Mouse (Mus musculus) intestine, embryonic 16.5 days (tissue): ENCODE results near the gene Samd4b. TPM values are rescaled to one million over a fixed set of nuclear protein-coding genes. Genes with fewer than 3 reads are reported as not detected.
"Not testable (repeated sequence)": the region's sequence is repeated elsewhere in the genome, so short reads cannot be mapped to it uniquely, and the experiment has no call there.

Source experiments
- ATAC-seq: fragments of 200-750 bp; cut with Nextera tagmentation; 2 replicates; pipeline ENCODE4 v1.8.0; 2017; ENCODE audit warnings: moderate TSS enrichment, moderate library complexity
- H3K27ac ChIP-seq: fragments of 300-500 bp; sonication (generic); 2 replicates; pipeline ENCODE4 v1.5.1; 2014; ENCODE audit warnings: mild to moderate bottlenecking, low read length
- H3K27me3 ChIP-seq: fragments of 300-500 bp; sonication (generic); replicated peaks from 2 replicates; pipeline ENCODE4 v1.6.1; 2014; ENCODE audit warnings: low read length, control low read depth, mixed read lengths; ENCODE audit not compliant: control insufficient read depth, insufficient read depth
- H3K36me3 ChIP-seq: fragments of 300-500 bp; sonication (generic); 2 replicates; pipeline ENCODE4 v1.6.1; 2014; ENCODE audit warnings: low read length, control low read depth; ENCODE audit not compliant: control insufficient read depth, insufficient read depth
- H3K4me1 ChIP-seq: fragments of 300-500 bp; sonication (generic); 2 replicates; pipeline ENCODE4 v1.6.1; 2014; ENCODE audit warnings: low read length, control low read depth, mixed read lengths; ENCODE audit not compliant: control insufficient read depth, insufficient read depth
- H3K4me2 ChIP-seq: fragments of 300-500 bp; sonication (generic); 2 replicates; pipeline ENCODE4 v1.6.1; 2014; ENCODE audit warnings: low read depth, low read length, control low read depth
- H3K4me3 ChIP-seq: fragments of 300-500 bp; sonication (generic); 2 replicates; pipeline ENCODE4 v1.5.1; 2014; ENCODE audit warnings: mild to moderate bottlenecking, low read length
- H3K9ac ChIP-seq: fragments of 300-500 bp; sonication (generic); 2 replicates; pipeline ENCODE4 v1.6.1; 2014; ENCODE audit warnings: low read depth, low read length
- H3K9me3 ChIP-seq: fragments of 300-500 bp; sonication (generic); 2 replicates; pipeline ENCODE4 v1.6.1; 2016; ENCODE audit warnings: low read length, control low read depth; ENCODE audit not compliant: control insufficient read depth
- WGBS: fragments of 180-500 bp; shearing (Covaris S2); extraction: QIAGEN DNeasy Blood & Tissue Kit; methylation state at CpG from one replicate; pipeline ENCODE4 v1.1.7; 2014; 5-methylcytosine and 5-hydroxymethylcytosine counted together
- polyA plus RNA-seq: library from polyadenylated mRNA; unstranded; fragments of >200 nt; fragmentation: Nextera tagmentation; extraction: Ambion mirVana; gene quantifications from 2 replicates; pipeline ENCODE4 v1.2.1, GENCODE M21; 2015

Gene Samd4b
- polyA plus RNA-seq, 1 experiment from 2014 or later = 7.8 TPM

DNA sequence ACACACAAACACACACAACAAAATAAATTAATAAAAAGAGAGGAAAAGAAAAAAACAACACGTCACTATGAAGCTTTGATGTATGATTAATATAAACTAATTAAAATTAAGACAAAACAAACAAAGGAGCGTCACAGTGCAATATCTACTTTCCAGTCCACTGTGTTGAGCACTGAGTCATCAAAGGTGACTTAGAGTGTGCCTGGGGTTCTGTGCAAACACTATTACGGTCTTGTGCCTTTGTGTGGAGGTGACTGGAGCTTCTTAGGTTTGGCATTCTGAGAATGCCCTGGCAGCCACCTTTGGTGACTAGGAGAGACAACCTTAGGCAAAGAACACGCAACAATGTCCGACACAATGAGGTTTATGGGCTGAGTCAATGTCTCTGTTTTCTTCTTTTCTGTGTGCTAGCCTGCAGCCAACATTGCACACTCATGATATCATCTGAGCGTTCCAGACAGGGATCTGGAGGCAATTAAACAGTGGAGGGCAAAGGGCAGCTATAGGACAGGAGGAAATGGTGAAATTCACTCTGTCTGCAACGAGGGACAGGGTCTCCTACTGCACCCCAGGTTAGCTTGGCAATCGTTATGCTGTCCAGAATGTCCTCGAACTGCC, 21.3 kb upstream of the Samd4b start:
- peaks cover 5% of the 10 kb centered on the region; the same call in 1 of the 2 replicates for H3K4me1 ChIP-seq
- 49% methylated on average over 9 of the region's 9 CpGs for WGBS
- ATAC-seq = peak; percentile 63
- H3K4me2 ChIP-seq = no peak overlapping the region
- no peak overlapping the region for H3K4me3 ChIP-seq
- no peak overlapping the region for H3K9ac ChIP-seq
- no peak overlapping the region; the same call in 1 of the 2 replicates for H3K27ac ChIP-seq
- no peaks in the 10 kb centered on the region for H3K36me3 ChIP-seq
- no peaks in the 10 kb centered on the region for H3K27me3 ChIP-seq
- H3K9me3 ChIP-seq = no peaks in the 10 kb centered on the region

DNA sequence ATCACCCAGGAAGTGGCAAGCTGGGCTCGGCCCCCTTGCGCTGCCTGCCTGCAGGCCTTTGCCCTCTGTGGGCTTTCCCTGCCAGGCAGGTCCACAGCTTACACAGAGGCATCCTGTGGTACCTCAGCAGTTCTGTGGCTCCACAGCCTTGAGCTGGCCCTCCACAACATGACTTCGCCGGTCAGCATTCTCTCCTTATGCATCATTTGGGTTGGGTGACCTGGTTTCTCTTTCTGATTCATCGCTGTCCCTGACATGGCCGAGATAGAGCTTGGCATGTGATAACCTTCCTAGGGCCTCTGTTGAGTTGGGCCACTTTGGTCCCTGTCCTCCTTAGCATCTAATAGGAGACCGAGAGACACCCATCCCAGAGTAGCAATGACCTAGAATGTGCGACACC, 8.0 kb upstream of the Samd4b start:
- ATAC-seq = no peak
- Histone ChIP-seq H3K4me2 (no peak overlapping the region), H3K36me3 (no peaks in the 10 kb centered on the region), H3K4me1 (no peaks in the 10 kb centered on the region), H3K27ac (no peak overlapping the region), H3K27me3 (no peaks in the 10 kb centered on the region), H3K4me3 (no peak overlapping the region), H3K9ac (no peak overlapping the region), H3K9me3 (no peaks in the 10 kb centered on the region)
- WGBS = 89% methylated on average over 8 of the region's 8 CpGs

DNA sequence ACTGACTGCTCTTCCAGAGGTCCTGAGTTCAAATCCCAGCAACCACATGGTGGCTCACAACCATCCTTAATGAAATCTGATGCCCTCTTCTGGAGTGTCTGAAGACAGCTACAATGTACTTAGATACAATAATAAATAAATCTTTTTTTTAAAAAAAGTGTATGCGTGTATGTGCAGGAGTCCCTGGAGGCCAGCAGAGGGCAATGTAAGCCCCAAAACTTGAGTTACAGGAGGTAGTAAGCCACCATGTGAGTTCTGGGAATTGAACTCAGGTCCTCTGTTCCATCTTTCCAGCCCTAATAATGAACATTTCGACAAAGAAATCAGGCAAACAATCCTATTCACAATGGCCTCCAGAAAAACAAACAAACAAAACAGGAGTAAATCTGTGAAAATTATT, 5.8 kb upstream of the Samd4b start:
- not testable (repeated sequence) for ATAC-seq, H3K9me3 ChIP-seq, H3K27me3 ChIP-seq, H3K27ac ChIP-seq, H3K4me1 ChIP-seq, H3K36me3 ChIP-seq, H3K4me2 ChIP-seq, H3K4me3 ChIP-seq, H3K9ac ChIP-seq
- WGBS = 77% methylated on average over 2 of the region's 2 CpGs

DNA sequence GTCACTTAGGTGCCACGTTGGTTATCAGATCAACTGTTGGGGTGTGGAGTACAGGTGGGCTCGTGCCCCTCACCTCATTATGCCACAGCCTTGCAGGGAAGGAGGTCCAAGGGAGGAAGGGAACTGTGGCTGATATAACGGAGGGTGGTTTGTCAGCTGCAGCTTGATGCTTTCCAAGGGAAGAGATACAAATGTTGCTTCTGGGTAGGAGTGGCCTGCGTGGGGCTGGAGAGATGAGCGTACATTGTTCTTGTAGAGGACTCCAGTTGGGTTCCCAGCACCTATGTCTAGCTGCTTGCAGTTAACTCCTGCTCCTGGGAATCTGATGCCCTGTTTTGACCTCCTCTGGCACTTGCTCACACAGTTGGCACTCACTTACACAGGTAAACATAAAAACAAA, 5.2 kb upstream of the Samd4b start:
- Histone ChIP-seq H3K9me3 (no peaks in the 10 kb centered on the region), H3K9ac (no peak overlapping the region), H3K4me1 (no peaks in the 10 kb centered on the region), H3K27ac (no peak overlapping the region), H3K4me3 (no peak overlapping the region), H3K4me2 (no peak overlapping the region), H3K27me3 (no peaks in the 10 kb centered on the region), H3K36me3 (no peaks in the 10 kb centered on the region)
- no peak for ATAC-seq
- whole genome bisulfite sequencing = 76% methylated on average over 5 of the region's 5 CpGs

DNA sequence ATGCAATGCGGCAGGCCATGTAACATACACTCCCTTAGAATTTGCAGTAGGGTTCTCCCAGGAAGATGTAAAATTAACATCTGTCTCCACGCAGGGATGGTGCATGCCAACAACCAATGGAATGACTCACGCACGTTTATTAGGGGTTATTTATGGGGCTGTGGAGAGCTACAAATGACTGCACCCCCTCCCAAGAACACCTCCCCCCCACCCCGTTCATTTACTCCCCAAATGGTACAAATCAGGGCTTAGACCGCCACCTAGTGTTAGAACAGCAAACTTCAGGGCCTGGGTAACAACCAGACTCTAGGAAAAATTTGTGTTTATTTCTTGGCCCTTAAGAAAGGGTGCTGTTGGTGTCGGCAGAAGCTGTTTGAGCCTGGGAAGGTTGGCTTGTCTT, 3.7 kb upstream of the Samd4b start:
- Histone ChIP-seq H3K36me3 (no peaks in the 10 kb centered on the region), H3K27me3 (no peaks in the 10 kb centered on the region), H3K27ac (no peak overlapping the region), H3K4me2 (no peak overlapping the region), H3K4me3 (no peak overlapping the region), H3K9ac (no peak overlapping the region), H3K4me1 (peaks cover 5% of the 10 kb centered on the region), H3K9me3 (no peaks in the 10 kb centered on the region)
- ATAC-seq = no peak
- 17% methylated on average over 7 of the region's 7 CpGs for WGBS

DNA sequence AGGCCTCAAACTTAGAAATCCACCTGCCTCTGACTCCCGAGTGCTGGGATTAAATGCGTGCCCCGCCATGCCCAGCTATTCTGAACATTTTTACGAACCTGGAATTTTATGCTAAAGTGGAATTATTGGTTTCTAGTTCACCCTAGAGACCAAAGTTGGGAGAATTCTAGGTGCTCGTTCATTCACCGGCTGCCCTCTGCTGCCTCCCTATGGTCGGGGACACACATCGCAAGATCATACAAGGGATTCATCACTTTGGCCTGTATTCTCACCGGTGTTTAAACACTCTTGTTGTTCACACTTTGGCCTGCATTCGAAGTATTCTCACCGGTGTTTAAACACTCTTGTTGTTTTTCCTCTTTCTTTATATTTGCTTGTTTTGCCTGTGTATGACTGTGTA, 3.1 kb upstream of the Samd4b start:
- H3K9me3 ChIP-seq = no peaks in the 10 kb centered on the region
- H3K27ac ChIP-seq = no peak overlapping the region
- no peaks in the 10 kb centered on the region for H3K36me3 ChIP-seq
- no peak overlapping the region for H3K9ac ChIP-seq
- H3K27me3 ChIP-seq = no peaks in the 10 kb centered on the region
- WGBS = 10% methylated on average over 11 of the region's 11 CpGs
- ATAC-seq = no peak
- no peak overlapping the region for H3K4me3 ChIP-seq
- peaks cover 12% of the 10 kb centered on the region for H3K4me1 ChIP-seq
- no peak overlapping the region for H3K4me2 ChIP-seq

DNA sequence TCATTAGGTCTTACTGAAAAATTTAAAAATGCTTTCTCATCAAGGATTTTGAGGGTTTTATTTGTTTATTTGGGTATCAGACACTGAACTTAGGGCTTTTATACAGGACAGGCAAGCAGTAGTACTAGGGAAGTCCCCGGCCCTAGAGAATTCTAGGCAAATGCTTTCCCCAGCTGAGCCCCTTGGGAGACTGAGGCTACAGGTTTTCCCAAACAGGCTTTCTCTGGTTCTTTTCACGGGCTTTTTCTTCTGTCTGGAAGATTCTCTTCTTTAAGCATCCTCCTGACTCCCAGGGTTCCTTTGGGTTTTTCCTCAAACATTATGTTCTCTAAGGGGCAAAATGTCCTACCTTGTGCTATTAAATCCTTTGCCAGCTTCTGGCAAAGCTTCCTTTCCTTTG, 1.0 kb upstream of the Samd4b start:
- Histone ChIP-seq H3K4me1 (peaks cover 31% of the 10 kb centered on the region), H3K27me3 (no peaks in the 10 kb centered on the region), H3K36me3 (no peaks in the 10 kb centered on the region), H3K4me3 (no peak overlapping the region), H3K9me3 (no peaks in the 10 kb centered on the region), H3K27ac (no peak overlapping the region), H3K9ac (no peak overlapping the region), H3K4me2 (no peak overlapping the region)
- ATAC-seq = no peak
- 63% methylated on average over 2 of the region's 2 CpGs for WGBS

DNA sequence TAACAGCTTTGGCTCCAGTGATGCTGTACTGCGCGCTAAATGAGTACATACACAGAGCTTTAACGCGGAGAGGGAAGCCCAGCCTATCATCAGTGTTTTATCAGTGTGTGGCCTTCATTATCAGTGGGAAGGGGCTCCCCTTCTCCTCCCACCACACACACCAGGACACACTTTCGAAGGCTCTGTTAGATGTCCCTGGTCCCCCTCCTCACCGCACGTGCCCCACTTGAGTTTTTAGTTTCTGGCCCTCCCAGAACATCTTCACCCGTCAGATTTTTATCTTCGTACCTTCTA, 720 bp downstream of the Samd4b start:
- Histone ChIP-seq H3K36me3 (no peaks in the 10 kb centered on the region), H3K9ac (peak overlapping the region; percentile 85), H3K4me1 (peaks cover 48% of the 10 kb centered on the region), H3K4me3 (peak overlapping the region; percentile 70), H3K9me3 (no peaks in the 10 kb centered on the region), H3K27ac (peak overlapping the region; percentile 94), H3K27me3 (no peaks in the 10 kb centered on the region), H3K4me2 (peak overlapping the region; percentile 81)
- WGBS = 6% methylated on average over 9 of the region's 9 CpGs
- ATAC-seq = no peak

DNA sequence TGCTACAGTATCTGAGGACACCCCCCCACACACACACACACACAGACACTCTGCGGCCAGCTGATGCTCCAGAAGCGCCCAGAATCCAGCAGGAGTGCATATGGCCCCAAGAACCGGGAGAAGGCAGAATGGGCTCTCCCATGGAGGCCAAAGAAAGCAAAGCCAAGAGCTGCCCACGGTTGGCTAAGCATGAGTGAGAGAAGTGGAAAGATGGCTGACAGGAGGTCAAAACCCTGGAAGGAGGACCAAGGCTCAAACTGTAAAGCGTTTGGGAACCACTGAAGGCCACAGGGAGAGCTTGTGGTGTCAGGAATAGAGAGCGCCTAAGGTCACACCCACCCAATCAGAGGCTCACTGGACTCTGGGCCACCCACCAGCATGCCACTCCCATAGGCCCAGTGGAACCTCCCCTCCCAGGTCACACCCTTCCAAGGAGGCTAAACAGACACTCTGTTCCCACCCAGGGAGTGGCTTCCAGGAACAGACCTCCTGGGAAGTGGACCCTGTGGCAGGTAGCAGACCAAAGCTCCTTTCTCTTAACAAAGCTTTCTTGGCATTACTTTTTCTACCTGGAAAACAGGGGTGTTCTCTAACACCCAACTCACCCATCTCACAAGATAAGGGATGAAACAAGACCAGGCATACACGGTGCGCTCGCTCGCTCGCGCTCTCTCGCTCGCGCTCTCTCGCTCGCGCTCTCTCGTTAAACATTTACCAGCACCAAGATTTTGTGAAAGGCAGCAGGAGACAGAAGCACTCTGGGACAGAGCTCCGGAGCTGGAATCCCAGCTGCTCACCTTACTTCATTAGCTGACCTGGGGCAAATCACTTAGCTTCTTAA, 1.3 kb downstream of the Samd4b start:
- H3K9me3 ChIP-seq = no peaks in the 10 kb centered on the region
- peaks cover 54% of the 10 kb centered on the region for H3K4me1 ChIP-seq
- H3K4me3 ChIP-seq = peak overlapping the region; percentile 70
- no peaks in the 10 kb centered on the region for H3K27me3 ChIP-seq
- ATAC-seq = peak; percentile 89
- no peaks in the 10 kb centered on the region for H3K36me3 ChIP-seq
- H3K27ac ChIP-seq = peak overlapping the region; percentile 94
- WGBS = 23% methylated on average over 20 of the region's 20 CpGs
- H3K4me2 ChIP-seq = peak overlapping the region; percentile 81
- H3K9ac ChIP-seq = peak overlapping the region; percentile 85
